Mouse (Mus musculus): ENCODE measurements around the gene Tpst1.

Tpst1 gene

GRCm38 (mm10) chr5:130173012-130173411, 99.9 kb downstream of the Tpst1 start:
- in situ Hi-C loops (cut with MboI; ENCODE audit: unreplicated experiment in 2 of 2), result loop anchor here (10.0 to 25.0 kb wide), 3 partner anchors 689 to 1161 kb away; partner anchors contain the start of genes Ran (in 1 of the 2) and Stx2 (in 1 of the 2)

GRCm38 (mm10) chr5:130177871-130178270, 104.7 kb downstream of the Tpst1 start:
- in situ Hi-C loops (cut with MboI; ENCODE audit: unreplicated experiment in 2 of 2), result loop anchor here in 1 of 2 experiments (10.0 kb wide), 1 partner anchor 1163 kb away; no protein-coding TSS in a partner anchor

- in situ Hi-C loops (cut with MboI; ENCODE audit: unreplicated experiment in 2 of 2), result no loop called here
Measured at GRCm38 (mm10) chr5:130180362-130180761, 107.2 kb downstream of the Tpst1 start.

GRCm38 (mm10) chr5:130181740-130182540, 108.8 kb downstream of the Tpst1 start:
- in situ Hi-C loops (cut with MboI; ENCODE audit: unreplicated experiment in 2 of 2), result no loop called here

GRCm38 (mm10) chr5:130182541-130182821, 109.4 kb downstream of the Tpst1 start:
- in situ Hi-C loops (cut with MboI; ENCODE audit: unreplicated experiment in 2 of 2), result no loop called here

- in situ Hi-C loops (cut with MboI; ENCODE audit: unreplicated experiment in 2 of 2), result no loop called here
Measured at GRCm38 (mm10) chr5:130184193-130184856, 111.2 kb downstream of the Tpst1 start.

GRCm38 (mm10) chr5:130185312-130185711, 112.2 kb downstream of the Tpst1 start:
- in situ Hi-C loops (cut with MboI; ENCODE audit: unreplicated experiment in 2 of 2), result no loop called here

Measured in v-Abl transformed pro-B cells (cell line).